Mouse (Mus musculus) forebrain, embryonic 13.5 days (tissue): ENCODE results near the gene Jpt2. TPM values are rescaled to one million over a fixed set of nuclear protein-coding genes. Genes with fewer than 3 reads are reported as not detected.
"Not testable (repeated sequence)": the region's sequence is repeated elsewhere in the genome, so short reads cannot be mapped to it uniquely, and the experiment has no call there.

ENCODE experiments used
- ATAC-seq: fragments of 200-750 bp; cut with Nextera tagmentation; 2 replicates; pipeline ENCODE4 v1.8.0; 2017
- H3K27ac ChIP-seq: fragments of 300-500 bp; sonication (generic); 2 replicates; pipeline ENCODE4 v1.5.1; 2015; ENCODE audit warnings: inconsistent platforms, mild to moderate bottlenecking, moderate library complexity
- H3K27me3 ChIP-seq: fragments of 300-500 bp; sonication (generic); 2 replicates; pipeline ENCODE4 v1.6.1; 2015; ENCODE audit warnings: mild to moderate bottlenecking, inconsistent platforms
- H3K36me3 ChIP-seq: fragments of 300-500 bp; sonication (generic); 2 replicates; pipeline ENCODE4 v1.6.1; 2015; ENCODE audit warnings: mild to moderate bottlenecking, inconsistent platforms; ENCODE audit not compliant: poor library complexity, severe bottlenecking
- H3K4me1 ChIP-seq: fragments of 300-500 bp; sonication (generic); 2 replicates; pipeline ENCODE4 v1.6.1; 2015; ENCODE audit warnings: inconsistent platforms
- H3K4me2 ChIP-seq: fragments of 300-500 bp; sonication (generic); 2 replicates; pipeline ENCODE4 v1.6.1; 2015; ENCODE audit warnings: inconsistent platforms, mild to moderate bottlenecking, moderate library complexity
- H3K4me3 ChIP-seq: fragments of 300-500 bp; sonication (generic); 2 replicates; pipeline ENCODE4 v1.5.1; 2015; ENCODE audit warnings: mild to moderate bottlenecking, inconsistent platforms
- H3K9ac ChIP-seq: fragments of 300-500 bp; sonication (generic); 2 replicates; pipeline ENCODE4 v1.6.1; 2015; ENCODE audit warnings: mild to moderate bottlenecking, inconsistent platforms
- H3K9me3 ChIP-seq: fragments of 300-500 bp; sonication (generic); replicated peaks from 2 replicates; pipeline ENCODE4 v1.6.1; 2016; ENCODE audit warnings: inconsistent platforms
- WGBS: fragments of 180-500 bp; shearing (Covaris S2); methylation state at CpG from one replicate; pipeline ENCODE4 v1.1.7; 2015; 5-methylcytosine and 5-hydroxymethylcytosine counted together
- polyA plus RNA-seq: library from polyadenylated mRNA; unstranded; fragments of >200 nt; fragmentation: Nextera tagmentation; extraction: Ambion mirVana; gene quantifications from 2 replicates; pipeline ENCODE4 v1.2.1, GENCODE M21; 2015

Jpt2 gene
- polyA plus RNA-seq: 186 and 217 TPM in 2 replicates

- Histone ChIP-seq H3K4me3 (peak within 1 kb of the TSS; percentile 81), H3K9me3 (no peaks in the 10 kb centered on the region), H3K9ac (peak within 1 kb of the TSS; percentile 92), H3K27me3 (no peaks in the 10 kb centered on the region), H3K4me2 (peak within 1 kb of the TSS; percentile 76), H3K4me1 (peaks cover 15% of the 10 kb centered on the region), H3K27ac (peak within 1 kb of the TSS; percentile 80), H3K36me3 (peaks cover 52% of the 10 kb centered on the region)
- under 1% methylated on average over 53 of the region's 59 CpGs for WGBS
- peak; percentile 100 for ATAC-seq
Measured at GRCm38 (mm10) chr17:24960135-24960851, at the start of gene Jpt2. Gene Jpt2 (minus strand): TSS chr17:24960689.

- no peak for ATAC-seq
- H3K27ac ChIP-seq: no peak overlapping the region
- H3K4me2 ChIP-seq: no peak overlapping the region
- H3K36me3 ChIP-seq: peaks cover 75% of the 10 kb centered on the region
- no peak overlapping the region for H3K9ac ChIP-seq
- no peaks in the 10 kb centered on the region for H3K9me3 ChIP-seq
- peaks cover 5% of the 10 kb centered on the region; the same call in 1 of the 2 replicates for H3K4me1 ChIP-seq
- no peak overlapping the region for H3K4me3 ChIP-seq
- H3K27me3 ChIP-seq: no peaks in the 10 kb centered on the region
Measured at GRCm38 (mm10) chr17:25007480-25007879, 47.0 kb upstream of the Jpt2 start.

GRCm38 (mm10) chr17:25005102-25005501, 44.6 kb upstream of the Jpt2 start:
- ATAC-seq: no peak
- no peaks in the 10 kb centered on the region for H3K4me1 ChIP-seq
- no peaks in the 10 kb centered on the region for H3K27me3 ChIP-seq
- no peaks in the 10 kb centered on the region for H3K9me3 ChIP-seq
- H3K27ac ChIP-seq: no peak overlapping the region
- peaks cover 75% of the 10 kb centered on the region for H3K36me3 ChIP-seq
- no peak overlapping the region for H3K9ac ChIP-seq
- 96% methylated on average over 3 of the region's 3 CpGs for WGBS
- H3K4me3 ChIP-seq: no peak overlapping the region
- H3K4me2 ChIP-seq: no peak overlapping the region

GRCm38 (mm10) chr17:24994721-24995120, 34.2 kb upstream of the Jpt2 start:
- Histone ChIP-seq H3K4me2 (no peak overlapping the region), H3K9ac (no peak overlapping the region), H3K9me3 (no peaks in the 10 kb centered on the region), H3K27ac (no peak overlapping the region), H3K36me3 (peaks cover 94% of the 10 kb centered on the region), H3K27me3 (no peaks in the 10 kb centered on the region), H3K4me3 (no peak overlapping the region), H3K4me1 (no peaks in the 10 kb centered on the region)
- ATAC-seq: no peak
- WGBS: 94% methylated on average over 6 of the region's 6 CpGs

- H3K36me3 ChIP-seq: peaks cover 92% of the 10 kb centered on the region
Measured at GRCm38 (mm10) chr17:24987221-24987620, 26.7 kb upstream of the Jpt2 start.

GRCm38 (mm10) chr17:24960852-24961715, 595 bp upstream of the Jpt2 start:
- Histone ChIP-seq H3K4me3 (peak overlapping the region; percentile 81), H3K9me3 (no peaks in the 10 kb centered on the region), H3K36me3 (peaks cover 52% of the 10 kb centered on the region), H3K9ac (peak overlapping the region; percentile 49), H3K27me3 (no peaks in the 10 kb centered on the region), H3K27ac (peak overlapping the region; percentile 40; the same call in 1 of the 2 replicates), H3K4me2 (peak overlapping the region; percentile 76), H3K4me1 (peaks cover 15% of the 10 kb centered on the region)
- WGBS: 15% methylated on average over 21 of the region's 21 CpGs
- ATAC-seq: peak; percentile 39

More at GRCm38 (mm10) chr17:24987221-24987620, 26.7 kb upstream of the Jpt2 start:
- H3K27ac ChIP-seq: no peak overlapping the region
- H3K4me1 ChIP-seq: no peaks in the 10 kb centered on the region
- 0 out of 2 replicates have a peak overlapping the region, but pooled peaks have one; percentile 16 for H3K9ac ChIP-seq
- ATAC-seq: no peak
- no peak overlapping the region for H3K4me3 ChIP-seq
- H3K27me3 ChIP-seq: no peaks in the 10 kb centered on the region
- no peaks in the 10 kb centered on the region for H3K9me3 ChIP-seq
- WGBS: 98% methylated on average over 6 of the region's 6 CpGs
- H3K4me2 ChIP-seq: no peak overlapping the region

GRCm38 (mm10) chr17:24959371-24959770, 1.1 kb downstream of the Jpt2 start:
- WGBS: 18% methylated on average over 8 of the region's 8 CpGs
- H3K27ac ChIP-seq: no peak overlapping the region

GRCm38 (mm10) chr17:24953291-24953690, 7.2 kb downstream of the Jpt2 start:
- Histone ChIP-seq H3K4me2 (no peak overlapping the region), H3K4me1 (no peaks in the 10 kb centered on the region), H3K27me3 (no peaks in the 10 kb centered on the region), H3K9me3 (no peaks in the 10 kb centered on the region), H3K27ac (no peak overlapping the region), H3K36me3 (peaks cover 84% of the 10 kb centered on the region), H3K4me3 (no peak overlapping the region), H3K9ac (no peak overlapping the region)
- WGBS: 95% methylated on average over 2 of the region's 2 CpGs
- ATAC-seq: no peak

More at GRCm38 (mm10) chr17:24959371-24959770, 1.1 kb downstream of the Jpt2 start:
- peaks cover 15% of the 10 kb centered on the region for H3K4me1 ChIP-seq
- peak overlapping the region; percentile 76 for H3K4me2 ChIP-seq
- H3K36me3 ChIP-seq: peaks cover 52% of the 10 kb centered on the region
- no peaks in the 10 kb centered on the region for H3K9me3 ChIP-seq
- H3K4me3 ChIP-seq: peak overlapping the region; percentile 81
- no peaks in the 10 kb centered on the region for H3K27me3 ChIP-seq
- peak overlapping the region; percentile 92 for H3K9ac ChIP-seq
- ATAC-seq: no peak

- Histone ChIP-seq H3K4me3 (no peak overlapping the region), H3K4me2 (no peak overlapping the region), H3K9me3 (no peaks in the 10 kb centered on the region), H3K36me3 (peaks cover 93% of the 10 kb centered on the region), H3K27me3 (no peaks in the 10 kb centered on the region), H3K4me1 (no peaks in the 10 kb centered on the region), H3K27ac (no peak overlapping the region), H3K9ac (no peak overlapping the region)
- WGBS: 85% methylated on average over 2 of the region's 2 CpGs
- no peak for ATAC-seq
Measured at GRCm38 (mm10) chr17:24950671-24951070, 9.8 kb downstream of the Jpt2 start.

- H3K4me1 ChIP-seq: no peaks in the 10 kb centered on the region
- ATAC-seq: no peak
- no peaks in the 10 kb centered on the region for H3K9me3 ChIP-seq
- H3K4me3 ChIP-seq: no peak overlapping the region
- H3K4me2 ChIP-seq: no peak overlapping the region
- WGBS: 95% methylated on average over 5 of the region's 5 CpGs
- H3K27me3 ChIP-seq: no peaks in the 10 kb centered on the region
- no peak overlapping the region for H3K27ac ChIP-seq
- peaks cover 94% of the 10 kb centered on the region for H3K36me3 ChIP-seq
- H3K9ac ChIP-seq: no peak overlapping the region
Measured at GRCm38 (mm10) chr17:24948204-24948603, 12.3 kb downstream of the Jpt2 start.

GRCm38 (mm10) chr17:24943589-24943988, 16.9 kb downstream of the Jpt2 start:
- H3K36me3 ChIP-seq: peaks cover 58% of the 10 kb centered on the region
- WGBS: 88% methylated on average over 1 of the region's 1 CpGs
- not testable (repeated sequence) for H3K27me3 ChIP-seq, H3K9me3 ChIP-seq, H3K4me3 ChIP-seq, H3K9ac ChIP-seq, ATAC-seq, H3K27ac ChIP-seq, H3K4me2 ChIP-seq, H3K4me1 ChIP-seq

- peaks cover 53% of the 10 kb centered on the region for H3K36me3 ChIP-seq
- H3K4me1 ChIP-seq: no peaks in the 10 kb centered on the region
- no peaks in the 10 kb centered on the region for H3K9me3 ChIP-seq
- 90% methylated on average over 7 of the region's 7 CpGs for WGBS
- ATAC-seq: no peak
- H3K27ac ChIP-seq: no peak overlapping the region
- H3K4me3 ChIP-seq: no peak overlapping the region
- H3K4me2 ChIP-seq: no peak overlapping the region
- H3K9ac ChIP-seq: no peak overlapping the region
- no peaks in the 10 kb centered on the region for H3K27me3 ChIP-seq
Measured at GRCm38 (mm10) chr17:24943036-24943435, 17.5 kb downstream of the Jpt2 start.
